Mouse (Mus musculus) testis, adult 2 months (tissue): ENCODE data around the gene Scgb1a1.

ENCODE experiments used
- CTCF ChIP-seq: fragments of 200-500 bp; IDR thresholded peaks from 2 replicates; pipeline ENCODE4 v1.5.1; 2012; ENCODE audit warnings: low read depth, mild to moderate bottlenecking, inconsistent platforms, low read length, moderate library complexity; ENCODE audit not compliant: control insufficient read depth, insufficient read depth, insufficient replicate concordance
- POLR2A ChIP-seq: fragments of 200-500 bp; IDR thresholded peaks from 2 replicates; pipeline ENCODE4 v1.6.1; 2012; ENCODE audit warnings: low read depth, mild to moderate bottlenecking, inconsistent platforms, low read length, moderate library complexity; ENCODE audit not compliant: control insufficient read depth

DNA sequence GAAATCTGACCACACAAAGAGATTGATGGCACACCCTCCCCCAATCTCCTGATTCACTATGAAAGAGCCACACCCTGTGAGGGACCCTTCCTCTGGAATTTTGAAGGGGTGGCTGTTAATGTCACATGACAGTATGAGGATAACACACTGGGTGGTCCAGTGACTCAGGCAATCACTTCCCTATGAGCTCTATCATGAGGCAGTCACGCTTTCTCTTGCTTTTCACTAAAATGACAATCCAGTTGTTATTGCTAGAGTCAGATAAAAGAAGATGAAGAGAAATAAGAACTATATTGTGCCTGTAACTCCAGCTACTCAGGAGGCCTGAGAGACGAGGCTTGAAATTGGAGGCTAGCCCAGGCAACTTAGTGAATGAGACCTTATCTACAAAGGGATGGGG lies 12.2 kb downstream of the Scgb1a1 start:
- TF ChIP-seq CTCF (no peak), POLR2A (no peak)
